Mouse (Mus musculus) cerebellum, adult (tissue): ENCODE measurements around the gene Ephb1.

ENCODE experiments used
- ATAC-seq: cut with Nextera tagmentation; 2 replicates; pipeline ENCODE4 v1.9.2; 2017; ENCODE audit warnings: mild to moderate bottlenecking, moderate library complexity, mixed read lengths; ENCODE audit not compliant: insufficient number of reproducible peaks, low FRiP score, low TSS enrichment

The Ephb1 gene

GRCm38 (mm10) chr9:102001633-102002165 lies 352.8 kb downstream of the Ephb1 start:
- ATAC-seq = no peak

- ATAC-seq = no peak
Observed at GRCm38 (mm10) chr9:101999690-102000089, 354.8 kb downstream of the Ephb1 start.

DNA sequence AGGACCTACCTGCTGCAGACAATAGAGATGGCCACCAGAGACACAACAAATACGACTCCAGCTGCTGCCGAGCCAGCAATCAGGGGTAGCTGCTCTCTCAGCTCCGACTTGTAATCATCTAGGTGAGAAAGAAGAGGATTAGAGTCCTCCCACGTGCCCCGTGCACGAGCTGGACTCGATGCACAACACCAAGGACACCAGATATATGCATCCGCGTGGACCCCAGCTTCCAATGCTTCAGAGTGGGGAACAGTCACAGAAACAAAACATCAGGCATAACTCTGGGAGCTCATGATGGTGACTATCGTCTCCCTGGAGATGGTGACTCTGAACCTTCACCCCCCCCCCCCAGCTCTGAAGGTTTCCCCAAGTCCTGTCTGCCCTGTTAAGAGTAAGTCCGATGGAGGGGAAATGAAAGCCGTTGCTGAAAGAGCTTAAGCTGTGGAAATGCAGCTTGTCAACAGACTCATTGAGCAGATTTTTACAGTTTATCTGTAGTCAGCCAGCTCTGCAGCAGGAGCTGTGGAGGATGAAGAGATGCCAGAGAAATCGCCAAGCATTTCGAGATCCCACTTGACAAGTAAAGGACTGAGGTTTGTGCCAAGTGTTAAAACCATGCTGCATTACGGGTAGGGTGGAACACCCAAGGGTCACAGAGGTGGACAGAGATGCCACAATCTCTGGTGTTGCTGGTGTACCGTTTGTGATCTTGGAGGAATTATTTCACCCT lies 357.6 kb downstream of the Ephb1 start:
- ATAC-seq = no peak

- no peak for ATAC-seq
Observed at GRCm38 (mm10) chr9:101996183-101996582, 358.3 kb downstream of the Ephb1 start.

GRCm38 (mm10) chr9:101995423-101996156 lies 358.9 kb downstream of the Ephb1 start:
- no peak for ATAC-seq

GRCm38 (mm10) chr9:101994086-101994485 lies 360.4 kb downstream of the Ephb1 start:
- ATAC-seq = no peak

GRCm38 (mm10) chr9:101990836-101991235 lies 363.7 kb downstream of the Ephb1 start:
- no peak for ATAC-seq

- ATAC-seq = no peak
Observed at GRCm38 (mm10) chr9:101990032-101990431, 364.5 kb downstream of the Ephb1 start.

GRCm38 (mm10) chr9:101986910-101987309 lies 367.6 kb downstream of the Ephb1 start:
- no peak for ATAC-seq

DNA sequence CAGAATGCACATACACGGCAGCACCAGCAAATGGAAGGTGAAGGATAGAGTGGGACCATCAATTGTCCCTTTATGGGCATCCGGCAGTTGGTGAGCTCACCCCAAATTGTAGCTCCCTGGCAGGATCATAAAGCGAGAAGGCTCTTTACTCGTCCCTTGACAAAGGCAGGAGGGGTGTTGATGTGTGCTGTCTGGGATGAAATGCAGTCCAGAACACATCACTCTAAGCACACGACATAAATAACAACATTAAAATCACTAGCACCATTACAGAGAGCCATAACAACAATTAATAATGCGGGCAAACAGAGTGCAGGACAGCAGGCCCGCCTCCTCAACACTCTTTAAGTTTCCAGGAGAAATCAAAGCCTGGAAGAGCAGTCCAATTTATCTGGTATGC lies 372.1 kb downstream of the Ephb1 start:
- ATAC-seq = no peak

- ATAC-seq = no peak
Observed at GRCm38 (mm10) chr9:101981161-101981560, 373.3 kb downstream of the Ephb1 start.

- no peak for ATAC-seq
Observed at GRCm38 (mm10) chr9:101976884-101977465, 377.5 kb downstream of the Ephb1 start.

- no peak for ATAC-seq
Observed at GRCm38 (mm10) chr9:101972314-101972713, 382.2 kb downstream of the Ephb1 start.

DNA sequence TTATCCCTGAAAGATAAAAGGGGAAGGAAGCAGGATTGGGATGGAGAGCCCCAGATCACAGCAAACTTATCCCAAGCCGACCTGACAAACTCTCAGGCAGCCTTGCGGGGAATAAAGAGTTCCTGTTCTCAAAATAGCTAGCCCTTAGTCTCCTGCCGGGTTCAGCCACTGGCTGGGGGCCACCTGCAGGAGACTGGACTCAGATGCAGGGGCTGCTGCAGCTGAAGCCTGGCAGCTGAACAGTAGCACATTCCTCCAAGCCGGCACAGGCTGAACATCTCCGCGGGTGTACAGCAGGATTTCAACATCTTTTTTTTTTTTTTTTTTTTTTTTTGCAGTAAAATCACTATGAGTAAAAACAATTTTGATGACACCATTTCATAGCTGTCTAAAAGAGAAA lies 382.7 kb downstream of the Ephb1 start:
- no peak for ATAC-seq

DNA sequence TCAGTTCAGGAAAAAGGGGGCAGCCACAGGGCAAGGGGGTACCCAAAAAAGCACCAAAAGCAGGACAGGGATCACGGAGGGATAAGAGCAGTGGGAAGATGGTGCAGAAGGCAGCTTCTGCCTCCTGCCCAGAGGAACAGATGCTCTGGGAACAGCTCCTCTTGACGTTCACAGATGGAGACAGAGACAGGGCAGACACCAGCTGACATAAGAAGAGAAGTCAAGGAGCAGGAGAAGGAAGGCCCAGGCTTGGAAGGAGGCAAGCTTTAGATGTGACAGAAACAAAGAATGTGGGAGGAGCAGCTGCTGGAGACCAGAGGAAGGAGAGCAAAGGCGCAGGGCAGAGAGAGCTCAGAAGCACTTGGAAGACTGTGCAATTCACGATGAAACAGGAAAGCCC lies 398.3 kb downstream of the Ephb1 start:
- no peak for ATAC-seq

- ATAC-seq = no peak
Observed at GRCm38 (mm10) chr9:101954529-101954928, 400.0 kb downstream of the Ephb1 start.

DNA sequence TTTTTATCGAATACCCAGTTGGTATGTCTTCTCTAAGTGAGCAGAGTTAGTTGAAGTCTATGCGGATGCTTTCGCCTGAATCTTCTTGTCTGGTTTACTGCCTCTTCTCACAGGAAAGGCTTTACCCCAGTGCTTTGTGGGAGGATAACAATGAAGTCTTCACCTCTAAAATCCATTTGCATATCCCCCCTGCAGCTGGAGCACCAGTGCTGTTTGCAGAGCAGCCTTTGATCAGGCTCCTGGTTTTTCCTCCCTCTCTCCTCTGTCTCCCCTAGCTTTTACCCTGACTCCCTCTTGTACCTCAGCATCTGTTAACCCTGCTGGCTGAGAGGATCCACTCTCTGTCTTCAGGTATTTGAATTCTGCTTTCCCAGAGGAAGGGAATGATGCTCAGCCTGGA lies 404.4 kb downstream of the Ephb1 start:
- no peak for ATAC-seq

GRCm38 (mm10) chr9:101945814-101946213 lies 408.7 kb downstream of the Ephb1 start:
- no peak for ATAC-seq

GRCm38 (mm10) chr9:101945326-101945725 lies 409.2 kb downstream of the Ephb1 start:
- ATAC-seq = no peak

DNA sequence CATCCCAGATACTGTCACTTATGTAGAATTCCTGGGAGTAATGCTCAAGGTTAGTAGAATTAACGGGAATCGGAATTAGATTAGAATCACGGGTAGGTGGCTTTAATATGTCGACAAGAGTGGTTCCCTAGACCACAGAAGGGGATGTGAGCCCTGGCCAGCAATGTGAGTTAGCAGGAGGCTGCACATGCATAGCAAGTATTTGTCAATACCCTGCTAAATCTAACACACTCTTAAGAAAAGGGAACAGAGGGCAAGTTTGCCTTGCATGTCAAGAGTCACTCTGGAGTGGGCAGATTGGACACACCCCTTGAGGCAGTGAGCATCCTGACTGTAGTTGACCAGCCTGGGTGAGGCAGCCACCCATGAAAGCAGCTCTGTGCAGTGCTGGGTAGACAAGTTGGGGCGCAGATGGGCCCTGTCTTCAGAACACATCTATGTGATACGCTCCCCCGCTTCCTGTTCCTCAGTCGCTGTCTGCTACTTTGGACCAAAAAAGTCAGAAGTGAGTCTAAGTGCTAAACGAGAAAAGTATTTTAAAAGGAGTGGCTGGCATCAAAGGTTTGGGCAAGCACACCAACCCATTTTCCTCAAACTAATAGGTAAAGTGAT lies 412.3 kb downstream of the Ephb1 start:
- ATAC-seq = no peak

DNA sequence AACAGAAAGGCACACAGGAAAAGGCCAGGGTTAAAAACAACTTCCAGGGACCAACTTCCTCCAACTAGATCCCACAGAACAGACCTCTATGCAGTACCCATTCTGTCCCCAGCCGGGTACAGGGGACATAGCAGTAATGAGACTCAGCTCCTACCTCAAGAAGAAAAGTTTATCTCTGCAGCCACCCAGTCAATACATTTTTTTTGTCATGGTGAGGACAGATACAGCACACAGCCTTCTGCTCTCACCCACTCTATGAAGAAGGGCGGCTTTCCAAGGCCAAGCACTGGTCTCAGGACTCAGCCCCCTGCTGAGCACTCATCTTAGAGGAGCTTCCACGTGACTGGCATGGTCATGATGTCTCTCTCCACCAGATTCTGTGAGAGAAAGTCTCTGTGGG lies 414.3 kb downstream of the Ephb1 start:
- no peak for ATAC-seq
